Mouse (Mus musculus) hindbrain, embryonic 15.5 days (tissue): ENCODE measurements around the gene Gm28372. TPM values are rescaled to one million over a fixed set of nuclear protein-coding genes. Genes with fewer than 3 reads are reported as not detected.

Experiments
- polyA plus RNA-seq: library from polyadenylated mRNA; unstranded; fragments of >200 nt; fragmentation: Nextera tagmentation; extraction: Ambion mirVana; gene quantifications from 2 replicates; pipeline ENCODE4 v1.2.1, GENCODE M21; 2015

Gene Gm28372
- polyA plus RNA-seq, 1 experiment from 2014 or later: 0.12 TPM

Other genes with a start within 250 kb of the Gm28372 start
- 326 and 337 TPM in 2 replicates for gene Snrpb, start 225.8 kb upstream of the Gm28372 start, polyA plus RNA-seq
- gene Tmc2, start 210.0 kb upstream of the Gm28372 start, polyA plus RNA-seq: not detected in 2 replicates
- 225 and 240 TPM in 2 replicates for gene Nop56, start 130.8 kb upstream of the Gm28372 start, polyA plus RNA-seq
- 183 and 194 TPM in 2 replicates for gene Idh3b, start 120.7 kb upstream of the Gm28372 start, polyA plus RNA-seq
- 7.0 and 7.5 TPM in 2 replicates for gene Ebf4, start 110.1 kb upstream of the Gm28372 start, polyA plus RNA-seq
- gene Cpxm1, start 7.7 kb upstream of the Gm28372 start, polyA plus RNA-seq: 29.0 and 32.6 TPM in 2 replicates
- gene 1700020A23Rik, start within 50 bp of the Gm28372 start, polyA plus RNA-seq: 0.38 and 0.97 TPM in 2 replicates
- 0.36 TPM in 1 of 2 replicates, not detected in the other for gene Tmem239, start 1.2 kb downstream of the Gm28372 start, polyA plus RNA-seq
- gene Vps16, start 19.1 kb downstream of the Gm28372 start, polyA plus RNA-seq: 102 and 105 TPM in 2 replicates
- 12.5 and 13.2 TPM in 2 replicates for gene Pced1a, start 19.5 kb downstream of the Gm28372 start, polyA plus RNA-seq
- gene Ptpra, start 45.0 kb downstream of the Gm28372 start, polyA plus RNA-seq: 133 and 145 TPM in 2 replicates
- gene Mrps26, start 158.5 kb downstream of the Gm28372 start, polyA plus RNA-seq: 100 and 106 TPM in 2 replicates
- gene Oxt, start 170.9 kb downstream of the Gm28372 start, polyA plus RNA-seq: 0.42 TPM in 1 of 2 replicates, not detected in the other
- not detected in 2 replicates for gene Avp, start 177.3 kb downstream of the Gm28372 start, polyA plus RNA-seq
- gene Fastkd5, start 224.8 kb downstream of the Gm28372 start, polyA plus RNA-seq: 9.5 and 11.4 TPM in 2 replicates
- 9.0 and 10.0 TPM in 2 replicates for gene Ubox5, start 224.8 kb downstream of the Gm28372 start, polyA plus RNA-seq
- gene Lzts3, start 237.6 kb downstream of the Gm28372 start, polyA plus RNA-seq: 17.9 and 19.8 TPM in 2 replicates